Mouse (Mus musculus): ENCODE measurements around the gene Cd200r4. TPM values are rescaled to one million over a fixed set of nuclear protein-coding genes. Genes with fewer than 3 reads are reported as not detected.
"Not testable (repeated sequence)": the region's sequence is repeated elsewhere in the genome, so short reads cannot be mapped to it uniquely, and the experiment has no call there.

The Cd200r4 gene
- total RNA-seq, 2 experiments from 2014 or later: 0.44 TPM; not detected in 1

DNA sequence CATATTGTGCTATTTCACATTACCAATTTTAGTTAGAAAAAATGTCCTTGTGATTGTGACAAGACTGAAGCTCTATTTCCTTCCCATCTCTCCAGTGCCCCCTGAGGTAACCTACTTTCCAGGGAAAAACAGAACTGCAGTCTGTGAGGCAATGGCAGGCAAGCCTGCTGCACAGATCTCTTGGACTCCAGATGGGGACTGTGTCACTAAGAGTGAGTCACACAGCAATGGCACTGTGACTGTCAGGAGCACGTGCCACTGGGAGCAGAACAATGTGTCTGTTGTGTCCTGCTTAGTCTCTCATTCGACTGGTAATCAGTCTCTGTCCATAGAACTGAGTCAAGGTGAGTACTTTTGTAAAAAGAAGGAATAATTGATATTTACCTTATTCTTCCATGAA, 21.7 kb downstream of the Cd200r4 start:
- not testable (repeated sequence) for ATAC-seq (replicated peaks; ENCODE audit: low FRiP score, low TSS enrichment, poor library complexity, severe bottlenecking)

DNA sequence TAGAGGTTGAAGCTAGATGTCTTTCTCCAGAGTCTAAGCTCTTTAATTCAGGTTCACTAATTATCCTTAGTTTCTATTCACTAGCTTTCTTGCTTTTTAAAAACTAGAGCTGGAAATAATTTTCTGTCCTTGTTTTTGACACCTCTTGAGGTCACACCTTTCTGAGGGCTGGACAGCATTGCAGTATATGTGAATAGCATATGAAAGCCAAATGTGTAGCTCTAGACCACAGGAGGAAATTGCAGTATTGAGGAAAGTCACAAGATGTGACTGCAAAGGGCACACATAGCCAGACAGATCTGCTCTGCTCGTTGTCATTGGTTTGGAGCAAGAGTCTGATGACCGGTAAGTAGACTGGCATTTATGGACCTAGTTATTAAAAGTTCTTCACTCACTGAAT, 55.3 kb downstream of the Cd200r4 start, which contains the start of gene Cd200r2:
Cd200r2 (plus strand) TSS at position 301 of the 400 bp plus-strand sequence.
- ATAC-seq (replicated peaks; ENCODE audit: low FRiP score, low TSS enrichment, poor library complexity, severe bottlenecking): no peak

DNA sequence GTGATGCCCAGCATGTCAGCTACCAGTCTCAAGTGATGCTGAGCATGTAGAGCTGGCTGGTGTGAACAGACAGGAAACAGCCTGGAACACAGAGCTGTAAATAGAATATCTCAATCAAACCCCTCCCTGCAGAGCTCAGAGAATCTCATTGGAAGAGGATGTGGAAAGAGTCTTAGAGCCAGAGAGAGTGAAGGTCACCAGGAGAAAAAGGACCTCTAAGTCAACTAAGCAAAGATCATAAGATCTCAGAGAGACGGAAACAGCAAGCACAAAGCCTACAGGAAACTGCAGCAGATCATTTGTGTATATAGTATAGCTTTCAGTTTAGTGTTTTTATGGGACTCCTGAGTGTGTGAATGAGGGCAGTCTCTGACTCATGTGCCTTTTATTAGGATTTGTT, 63.6 kb downstream of the Cd200r4 start:
- ATAC-seq (replicated peaks; ENCODE audit: low FRiP score, low TSS enrichment, poor library complexity, severe bottlenecking): no peak

DNA sequence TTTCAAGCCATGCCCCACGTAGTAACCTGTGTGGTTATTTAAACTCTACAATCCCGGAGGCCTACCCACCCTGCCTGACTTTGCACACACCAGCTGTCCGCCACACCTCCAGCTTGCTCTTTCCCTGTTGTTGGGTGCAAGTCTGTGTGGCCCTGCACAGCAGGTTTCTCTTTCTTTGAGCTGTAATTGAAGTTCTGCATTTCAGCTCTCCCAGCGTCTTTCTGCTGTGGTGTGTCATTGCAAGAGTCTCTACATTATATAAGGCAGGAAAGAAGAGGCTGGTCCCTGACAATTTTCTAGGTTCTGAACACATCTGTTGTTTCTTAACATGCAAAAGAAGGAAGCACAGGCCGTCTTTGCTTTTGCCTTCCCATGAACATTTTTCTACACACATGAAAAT, 65.1 kb downstream of the Cd200r4 start:
- no peak for ATAC-seq (replicated peaks; ENCODE audit: low FRiP score, low TSS enrichment, poor library complexity, severe bottlenecking)

DNA sequence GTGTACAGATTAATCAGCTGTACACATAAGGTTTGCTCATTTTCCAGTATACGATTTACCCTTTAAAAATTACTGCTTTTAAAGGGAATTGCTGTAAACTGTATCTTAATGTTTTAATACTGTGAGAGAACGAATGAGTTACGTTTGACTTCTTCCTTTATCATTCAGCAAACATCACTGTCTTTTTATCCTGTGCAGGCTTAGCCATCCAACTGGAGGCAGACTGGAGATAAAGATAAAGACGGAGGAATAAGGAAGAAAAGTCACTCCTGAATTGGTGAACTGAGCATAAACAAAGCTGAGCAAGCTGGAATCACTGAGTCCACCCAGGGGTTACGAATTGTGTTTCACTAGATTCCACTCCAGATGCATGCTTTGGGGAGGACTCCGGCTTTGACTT, 66.1 kb downstream of the Cd200r4 start:
- no peak for ATAC-seq (replicated peaks; ENCODE audit: low FRiP score, low TSS enrichment, poor library complexity, severe bottlenecking)

Other genes with a start within 250 kb of the Cd200r4 start
- gene Nepro, start 87.4 kb upstream of the Cd200r4 start, total RNA-seq (2014; fragmentation: Nextera tagmentation): 13.4 and 16.9 TPM in 2 replicates
- gene Nepro, start 87.4 kb upstream of the Cd200r4 start, total RNA-seq (2017): 19.5 and 22.0 TPM in 2 replicates
- 4.7 and 15.2 TPM in 2 replicates for gene Gtpbp8, start 65.4 kb upstream of the Cd200r4 start, total RNA-seq (2014; fragmentation: Nextera tagmentation)
- gene Gtpbp8, start 65.4 kb upstream of the Cd200r4 start, total RNA-seq (2017): 5.7 and 6.1 TPM in 2 replicates
- gene Cd200r1, start 46.0 kb upstream of the Cd200r4 start, total RNA-seq (2014; fragmentation: Nextera tagmentation): 2.2 and 4.4 TPM in 2 replicates
- gene Cd200r1, start 46.0 kb upstream of the Cd200r4 start, total RNA-seq (2017): 0.30 TPM in 1 of 2 replicates, not detected in the other
- not detected in 2 replicates for gene Cd200r2, start 55.4 kb downstream of the Cd200r4 start, total RNA-seq (2014; fragmentation: Nextera tagmentation)
- gene Cd200r2, start 55.4 kb downstream of the Cd200r4 start, total RNA-seq (2017): not detected in 2 replicates
- not detected in 2 replicates for gene Cd200r3, start 131.9 kb downstream of the Cd200r4 start, total RNA-seq (2014; fragmentation: Nextera tagmentation)
- gene Cd200r3, start 131.9 kb downstream of the Cd200r4 start, total RNA-seq (2017): 0.05 and 0.27 TPM in 2 replicates